Mouse (Mus musculus): Measurements from ENCODE around the gene Zmynd11. TPM values are rescaled to one million over a fixed set of nuclear protein-coding genes. Genes with fewer than 3 reads are reported as not detected.
"Not testable (repeated sequence)": the region's sequence is repeated elsewhere in the genome, so short reads cannot be mapped to it uniquely, and the experiment has no call there.

The Zmynd11 gene
- polyA plus RNA-seq (2012; rRNA removed) = 150 and 167 TPM in 2 replicates

DNA sequence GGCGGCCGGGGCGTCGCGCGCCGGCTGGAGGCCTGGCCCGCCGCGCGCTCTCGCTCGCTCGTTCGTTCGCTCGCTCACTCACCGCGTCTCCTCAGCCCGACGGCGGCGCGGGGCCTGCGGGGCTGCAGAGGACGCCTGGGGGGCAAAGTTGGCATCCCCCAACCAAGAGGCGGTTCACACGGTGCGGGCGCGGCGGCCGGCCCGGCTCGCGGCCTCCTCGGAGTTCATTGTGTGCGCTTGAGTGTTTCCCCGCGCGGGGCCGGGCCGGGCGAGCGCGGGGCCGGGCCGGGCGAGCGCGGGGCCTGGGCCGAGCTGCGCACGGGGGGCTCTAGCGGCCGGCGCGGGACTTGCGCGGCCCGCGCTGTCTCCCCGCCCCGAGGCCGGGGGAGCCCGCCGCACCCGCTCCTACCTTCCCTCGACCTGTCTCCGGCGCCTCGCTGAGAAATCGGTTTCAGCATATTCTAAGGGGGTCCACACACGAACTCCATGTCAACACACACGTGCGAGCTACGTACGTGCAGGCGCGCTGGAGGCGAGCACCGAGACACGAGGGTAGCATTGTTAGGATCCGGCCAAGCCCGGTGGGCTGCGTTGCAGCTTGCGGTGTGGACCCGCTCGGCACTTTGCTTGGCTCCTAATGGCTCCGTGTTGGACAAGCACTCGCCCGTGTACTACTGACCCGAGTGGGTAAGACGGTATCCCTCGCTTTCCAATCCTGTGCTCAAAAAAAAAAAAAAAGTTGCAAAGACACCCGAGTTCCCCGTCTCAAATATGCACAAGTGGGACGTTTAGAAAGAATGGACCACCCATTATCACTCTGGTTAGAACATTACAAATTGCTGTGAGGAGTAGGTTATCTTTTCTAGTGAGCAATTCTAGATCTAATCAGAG, at the start of gene Zmynd11:
Zmynd11 (minus strand) TSS at position 685 of the 891 bp plus-strand sequence.
- DNase-seq (ENCODE audit: low spot score) = peak; percentile 59

DNA sequence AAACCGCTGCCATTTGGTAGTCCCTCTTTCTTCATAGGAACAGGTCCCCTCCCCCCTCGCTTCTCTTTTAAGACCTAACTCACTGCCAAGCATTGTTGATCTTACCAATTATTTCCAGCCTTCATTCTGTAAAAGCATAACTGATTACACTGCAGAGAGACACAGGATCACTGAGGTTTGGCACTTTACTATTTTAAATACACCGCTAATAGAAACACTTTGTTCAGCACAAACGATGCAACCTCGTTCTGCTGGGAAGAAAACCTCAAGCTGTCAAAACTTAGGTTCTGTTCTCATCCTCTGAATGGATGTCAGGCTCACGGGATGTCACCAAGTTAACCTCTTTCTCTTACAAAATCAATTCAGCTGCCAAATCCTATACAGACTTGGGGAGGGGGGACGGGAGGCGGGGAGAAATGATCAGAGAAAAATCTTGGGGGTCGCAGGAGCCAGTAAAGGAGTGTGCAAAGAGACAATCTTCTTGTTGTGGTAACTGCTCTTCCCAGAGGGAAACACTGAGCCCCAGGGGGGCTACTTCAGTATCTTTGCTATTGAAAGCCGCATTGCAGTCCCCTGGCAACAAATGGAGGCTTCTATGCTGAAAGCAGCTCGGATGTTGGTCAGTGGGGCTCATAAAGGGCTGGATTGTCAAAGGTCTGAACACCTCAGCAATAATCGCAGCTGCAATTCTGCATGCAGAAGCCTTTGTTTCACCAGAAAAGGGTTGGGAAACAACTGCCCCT, 30.9 kb upstream of the Zmynd11 start:
- no peak for DNase-seq (ENCODE audit: low spot score)

- DNase-seq (ENCODE audit: low spot score) = no peak
Measured at GRCm38 (mm10) chr13:9786050-9786449, 20.9 kb upstream of the Zmynd11 start.

GRCm38 (mm10) chr13:9783717-9784116, 18.6 kb upstream of the Zmynd11 start:
- DNase-seq (ENCODE audit: low spot score) = no peak

- DNase-seq (ENCODE audit: low spot score) = no peak
Measured at GRCm38 (mm10) chr13:9775901-9776300, 10.8 kb upstream of the Zmynd11 start.

DNA sequence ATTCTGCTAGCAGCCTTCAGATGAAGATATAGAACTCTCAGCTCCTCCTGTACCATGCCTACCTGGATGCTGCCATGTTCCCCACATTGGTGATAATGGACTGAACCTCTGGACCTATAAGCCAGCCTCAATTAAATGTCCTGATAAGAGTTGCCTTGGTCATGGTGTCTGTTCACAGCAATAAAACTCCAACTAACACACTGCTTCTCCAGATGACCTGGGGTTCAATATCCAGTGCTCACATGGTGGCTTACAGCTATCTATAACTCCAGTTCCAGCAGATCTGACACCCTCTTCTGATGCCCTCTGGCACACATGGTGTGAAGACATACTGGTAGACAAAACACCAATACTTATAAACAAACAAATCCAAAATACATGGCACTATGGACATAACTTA, 8.9 kb upstream of the Zmynd11 start:
- DNase-seq (ENCODE audit: low spot score) = no peak

DNA sequence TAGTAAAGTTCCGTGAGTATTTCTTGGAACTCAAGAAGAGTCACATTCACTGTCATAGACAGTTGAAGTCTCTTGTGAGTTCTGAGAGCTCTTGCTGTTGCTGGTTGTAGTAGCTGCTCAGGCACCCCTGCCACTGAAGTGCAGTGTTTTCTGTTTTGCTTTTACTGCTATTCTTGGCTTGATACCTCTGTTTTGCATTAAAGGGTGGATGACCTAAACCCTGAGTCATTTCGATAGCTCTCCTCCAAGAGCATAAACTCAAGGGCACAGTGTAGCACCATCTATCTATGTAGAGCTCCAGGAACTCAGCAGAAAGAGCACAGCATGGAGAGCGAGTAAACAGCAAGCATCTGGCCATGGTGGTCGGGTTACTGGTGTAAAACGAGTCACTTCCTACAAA, 2.1 kb upstream of the Zmynd11 start:
- no peak for DNase-seq (ENCODE audit: low spot score)

GRCm38 (mm10) chr13:9766497-9766896, 1.4 kb upstream of the Zmynd11 start:
- DNase-seq (ENCODE audit: low spot score) = no peak

DNA sequence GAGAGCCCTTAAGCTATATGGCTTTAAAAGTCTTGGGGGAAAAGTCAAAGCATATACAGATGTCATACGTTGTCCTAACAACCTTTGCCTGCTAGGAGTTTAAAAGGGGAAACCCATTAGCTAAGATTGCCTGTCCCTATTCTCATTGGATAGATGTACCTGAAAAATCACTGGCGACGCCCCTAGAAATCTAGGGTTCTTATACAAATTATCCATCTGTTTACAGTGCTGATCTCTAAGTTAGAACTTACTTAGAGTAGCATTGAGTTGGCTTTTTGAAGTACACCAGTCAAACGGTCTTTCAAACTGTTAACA, 364 bp upstream of the Zmynd11 start:
- DNase-seq (ENCODE audit: low spot score) = no peak

DNA sequence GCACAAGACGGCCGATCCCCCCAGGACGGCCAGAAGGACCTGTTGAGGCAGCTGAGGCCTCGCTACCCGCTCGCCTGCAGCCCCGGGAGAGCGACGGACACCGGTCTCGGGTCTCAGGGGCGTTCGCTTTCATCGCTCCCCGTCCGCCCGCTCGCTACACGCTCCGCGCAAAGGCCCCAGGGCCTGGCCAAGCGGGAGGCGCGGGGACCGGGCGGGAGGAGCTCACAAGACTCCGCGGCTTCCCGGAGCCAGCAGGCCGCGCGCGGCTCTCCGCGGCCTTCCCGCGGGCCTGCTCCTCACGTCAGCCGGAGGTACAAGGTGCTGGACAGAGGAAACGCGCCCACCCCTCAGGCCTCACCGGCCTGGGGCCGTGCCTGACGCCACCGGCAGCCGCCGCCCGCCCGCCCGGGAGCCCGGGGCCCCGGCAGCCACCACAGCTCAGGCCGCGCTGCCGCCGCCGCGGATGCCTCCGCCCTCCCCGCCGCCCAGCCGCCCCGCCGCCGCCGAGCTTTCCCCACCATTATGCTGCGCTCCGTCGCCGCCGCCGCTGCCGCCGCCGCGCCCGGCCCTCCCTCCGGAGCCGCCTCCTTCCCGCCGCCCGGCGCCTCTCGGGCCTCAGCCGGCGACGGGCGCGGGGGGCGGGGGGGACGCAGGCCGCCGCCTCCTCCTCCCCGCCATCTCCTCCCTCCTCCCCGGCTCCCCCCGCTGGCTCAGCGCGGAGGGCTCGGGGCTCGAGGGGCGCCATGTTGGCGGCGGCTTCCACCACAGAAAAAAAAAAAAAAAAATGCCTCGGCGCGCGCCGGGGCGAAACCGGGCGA, 1.1 kb downstream of the Zmynd11 start:
- peak; percentile 68 for DNase-seq (ENCODE audit: low spot score)

DNA sequence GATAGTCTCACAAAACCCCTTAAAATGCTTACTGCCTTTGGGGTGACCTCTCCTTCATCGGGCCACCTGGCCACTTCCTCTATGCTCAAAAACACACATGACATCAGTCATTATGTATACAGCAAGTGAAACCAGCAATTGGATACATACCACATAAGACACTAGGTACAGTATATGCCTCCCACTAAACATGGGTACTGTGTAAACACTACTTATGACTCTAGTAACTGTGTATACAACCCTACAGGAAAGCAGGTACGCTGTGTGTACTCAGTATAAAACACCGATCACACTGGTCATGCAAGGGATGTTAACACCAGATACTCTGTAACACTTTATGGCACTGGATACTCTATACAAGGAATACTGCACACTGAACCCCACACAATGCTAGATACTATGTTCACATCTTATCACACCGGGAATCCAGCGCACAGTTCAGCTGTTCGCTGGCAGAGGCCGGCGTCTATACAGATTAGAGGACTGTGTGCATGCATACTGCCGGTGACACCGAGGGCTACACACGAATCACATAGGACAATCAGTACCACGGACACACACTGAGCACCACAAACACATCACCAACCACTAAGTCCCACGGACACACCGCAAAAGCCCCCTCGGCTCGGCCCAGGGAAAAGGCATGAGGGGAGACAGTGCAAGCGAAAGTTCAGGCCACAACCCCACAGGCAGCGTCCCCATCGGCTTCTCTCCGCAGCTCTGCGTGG, 1.9 kb downstream of the Zmynd11 start:
- DNase-seq (ENCODE audit: low spot score) = no peak

DNA sequence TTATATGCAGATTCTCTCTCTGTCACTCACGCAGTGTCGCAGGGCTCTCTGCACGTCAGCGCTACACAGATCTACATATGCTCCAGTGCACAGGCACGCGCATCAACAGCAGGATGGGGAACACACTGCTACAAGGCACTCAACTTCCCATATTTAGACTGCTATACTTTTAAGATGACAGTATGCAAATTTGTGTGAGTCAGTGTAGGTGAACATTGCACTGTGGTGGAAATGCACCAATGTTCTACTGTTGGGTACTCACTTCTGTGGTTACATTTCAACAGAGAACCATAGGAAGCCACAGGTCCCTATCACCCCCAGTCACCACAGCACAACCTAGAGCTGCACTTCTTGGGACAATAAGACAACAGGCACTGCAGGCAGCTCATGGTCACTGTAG, 5.1 kb downstream of the Zmynd11 start:
- DNase-seq (ENCODE audit: low spot score) = no peak

- no peak for DNase-seq (ENCODE audit: low spot score)
Measured at GRCm38 (mm10) chr13:9757842-9758491, 7.2 kb downstream of the Zmynd11 start.

DNA sequence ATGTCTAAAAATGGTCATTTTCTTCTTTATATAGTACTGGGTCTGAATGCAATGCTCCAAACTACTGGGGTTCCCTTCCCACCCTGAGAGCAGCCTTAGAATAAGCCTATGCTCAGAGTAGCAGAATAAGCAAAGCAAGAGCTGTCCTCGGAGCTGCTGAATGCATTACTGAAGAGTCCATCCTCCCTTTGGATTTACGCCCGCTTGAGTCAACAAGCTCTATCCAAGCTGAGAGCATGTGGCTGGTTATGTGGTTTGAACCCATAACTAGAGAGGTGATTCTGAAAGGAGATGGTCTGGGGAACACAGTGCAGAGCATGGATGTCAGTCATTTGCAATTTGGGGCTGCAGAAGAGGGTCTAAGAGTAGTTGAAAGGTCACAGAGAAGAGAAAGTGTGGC, 11.4 kb downstream of the Zmynd11 start:
- DNase-seq (ENCODE audit: low spot score) = no peak

GRCm38 (mm10) chr13:9750320-9750719, 14.8 kb downstream of the Zmynd11 start:
- DNase-seq (ENCODE audit: low spot score) = no peak

DNA sequence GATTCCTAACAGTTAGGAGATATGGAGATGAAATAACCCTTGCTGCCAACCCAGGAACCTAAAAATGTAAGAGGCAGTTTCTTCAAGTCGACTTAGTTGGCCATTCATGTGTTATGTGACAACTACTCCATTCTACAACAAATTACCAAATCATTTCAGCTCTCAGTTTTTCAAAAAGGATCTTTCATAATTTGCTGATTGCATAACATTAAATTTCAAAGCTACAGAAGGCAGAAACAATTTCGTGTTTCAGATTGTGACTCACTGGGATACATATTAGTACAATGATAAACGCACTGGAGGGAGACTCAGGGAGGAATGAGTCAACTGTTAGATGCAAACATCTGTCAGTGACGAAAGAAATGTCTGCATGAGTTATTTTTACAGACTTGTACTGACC, 15.3 kb downstream of the Zmynd11 start:
- DNase-seq (ENCODE audit: low spot score) = no peak

DNA sequence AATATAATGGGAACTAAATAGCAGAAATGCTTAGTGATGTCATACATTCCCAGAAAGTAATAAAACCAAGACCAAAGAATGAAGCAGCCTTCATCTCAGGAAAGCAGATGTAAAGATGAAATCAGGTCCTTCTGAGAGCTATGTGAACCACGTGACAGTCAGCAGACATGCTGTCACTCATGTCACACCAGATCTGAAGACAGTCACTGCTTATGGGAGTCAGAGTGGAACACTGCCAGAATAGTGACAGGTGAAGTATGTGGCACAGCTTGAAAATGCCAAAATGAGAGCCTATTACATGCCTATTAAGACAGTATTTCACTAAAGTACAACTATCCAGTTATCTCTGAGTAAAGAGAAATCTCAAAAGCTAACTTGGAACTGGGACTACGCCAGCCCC, 26.9 kb downstream of the Zmynd11 start:
- DNase-seq (ENCODE audit: low spot score) = no peak

DNA sequence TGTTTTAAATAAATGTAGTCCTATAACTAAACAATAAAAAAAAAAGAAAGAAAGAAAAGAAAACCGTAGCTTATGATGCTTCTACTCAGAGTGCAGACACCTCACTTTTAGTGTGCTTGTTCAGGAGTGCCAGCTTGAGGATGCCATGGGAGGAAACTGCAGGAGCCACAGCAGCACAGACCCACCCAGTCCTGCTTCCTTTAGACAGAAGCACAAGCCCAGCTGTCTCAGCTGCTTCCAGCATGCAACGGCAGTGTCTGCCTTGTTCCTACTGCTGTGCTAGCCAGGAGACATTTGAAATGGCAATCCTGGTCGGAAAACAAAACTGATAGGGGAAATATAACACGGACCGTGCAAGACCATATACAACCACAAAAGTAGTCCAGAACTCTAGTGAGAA, 28.1 kb downstream of the Zmynd11 start:
- DNase-seq (ENCODE audit: low spot score) = no peak

DNA sequence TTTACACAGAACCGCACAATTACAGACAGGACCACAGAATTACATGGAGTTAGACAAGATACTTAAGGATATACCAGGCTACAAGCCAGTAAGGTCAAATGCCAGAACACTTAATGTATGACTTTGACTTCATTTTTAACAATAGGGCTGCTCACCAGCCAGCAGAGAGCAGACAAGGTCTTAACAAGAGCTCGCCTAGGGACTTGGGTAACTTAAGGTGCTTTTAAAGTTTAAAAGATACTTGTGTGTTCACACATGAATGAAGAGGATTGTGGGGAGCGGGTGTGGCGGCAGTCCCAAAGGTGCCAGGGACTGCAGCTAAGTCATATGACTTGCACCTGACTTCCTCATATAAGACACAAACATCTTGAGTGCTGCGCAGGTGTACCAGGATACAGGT, 32.9 kb downstream of the Zmynd11 start:
- DNase-seq (ENCODE audit: low spot score) = not testable (repeated sequence)

DNA sequence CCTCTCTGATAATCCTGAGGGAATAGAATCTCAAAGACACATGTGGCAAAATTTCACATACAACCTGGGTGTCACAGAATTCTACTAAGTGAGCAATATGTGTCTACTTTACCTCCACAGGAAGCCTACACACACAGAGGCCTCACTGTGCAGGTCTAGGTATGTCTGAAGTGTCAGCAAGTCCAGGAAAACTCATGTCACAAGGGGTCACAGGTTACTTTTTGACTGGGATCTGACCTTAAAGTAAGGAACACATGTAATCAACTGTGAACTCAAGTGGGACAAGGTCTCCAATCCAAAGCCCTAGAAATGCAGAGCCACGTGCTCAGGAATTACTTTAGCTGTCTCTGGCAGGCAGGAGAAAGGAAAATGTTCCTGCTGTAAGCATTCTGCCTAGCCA, 36.1 kb downstream of the Zmynd11 start:
- no peak for DNase-seq (ENCODE audit: low spot score)

DNA sequence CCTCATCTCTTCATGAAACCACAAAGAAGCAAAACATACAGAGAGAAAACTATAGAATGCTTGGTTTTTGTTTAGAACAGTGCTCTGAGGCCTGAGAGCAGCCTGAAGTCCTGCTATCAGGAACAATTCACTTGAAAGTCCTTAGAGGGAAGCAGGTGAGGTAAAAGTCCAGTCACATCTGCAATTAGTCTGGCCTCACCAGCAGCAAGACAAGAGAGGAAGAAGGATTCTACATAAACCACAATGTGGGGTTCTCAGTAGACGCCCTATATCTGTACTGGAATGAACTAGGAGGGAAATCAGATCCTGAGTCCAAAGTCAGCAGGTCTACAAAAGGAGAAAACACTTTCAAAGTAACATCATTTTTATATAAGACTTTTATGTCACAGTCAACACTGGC, 49.9 kb downstream of the Zmynd11 start:
- no peak for DNase-seq (ENCODE audit: low spot score)
